Mouse (Mus musculus) layer of hippocampus, postnatal 14 days (tissue): Measurements from ENCODE around the gene Tsen54. TPM values are rescaled to one million over a fixed set of nuclear protein-coding genes. Genes with fewer than 3 reads are reported as not detected.

Source experiments
- DNase-seq, 2 experiments: peaks; one replicate each; pipeline ENCODE4 v3.0.0; 2021 to 2022; ENCODE audit warnings: low spot score in 2 of 2, mixed read lengths in 1 of 2
- total RNA-seq, 2 experiments: library from RNA; stranded (reverse); gene quantifications; 2 replicates each; pipeline ENCODE4 v1.2.3; 2021

The Tsen54 gene
- total RNA-seq, 2 experiments from 2014 or later: 12.4 to 15.0 TPM

GRCm38 (mm10) chr11:115800981-115801380, 13.5 kb upstream of the Tsen54 start:
- DNase-seq: no peak

- no peak for DNase-seq
Observed at GRCm38 (mm10) chr11:115803072-115803709, 11.3 kb upstream of the Tsen54 start.

- no peak for DNase-seq
Observed at GRCm38 (mm10) chr11:115805005-115805404, 9.5 kb upstream of the Tsen54 start.

GRCm38 (mm10) chr11:115806154-115806553, 8.4 kb upstream of the Tsen54 start:
- no peak for DNase-seq

GRCm38 (mm10) chr11:115807306-115807705, 7.2 kb upstream of the Tsen54 start:
- DNase-seq: peak in 1 of 2 experiments; percentile 38

- DNase-seq: no peak
Observed at GRCm38 (mm10) chr11:115807971-115808370, 6.6 kb upstream of the Tsen54 start.

- no peak for DNase-seq
Observed at GRCm38 (mm10) chr11:115808696-115809310, 5.7 kb upstream of the Tsen54 start.

GRCm38 (mm10) chr11:115809311-115809781, 5.2 kb upstream of the Tsen54 start:
- DNase-seq: no peak

- no peak for DNase-seq
Observed at GRCm38 (mm10) chr11:115810377-115810776, 4.1 kb upstream of the Tsen54 start.

GRCm38 (mm10) chr11:115811381-115812093, 3.0 kb upstream of the Tsen54 start:
- DNase-seq: no peak

- DNase-seq: no peak
Observed at GRCm38 (mm10) chr11:115812095-115812494, 2.4 kb upstream of the Tsen54 start.

- DNase-seq: no peak
Observed at GRCm38 (mm10) chr11:115812533-115813420, 1.7 kb upstream of the Tsen54 start.

- peak; percentile 91 to 93 for DNase-seq
Observed at GRCm38 (mm10) chr11:115813507-115814296, 822 bp upstream of the Tsen54 start, which contains the start of gene Caskin2. Caskin2 (minus strand) TSS chr11:115813639.

- DNase-seq: no peak
Observed at GRCm38 (mm10) chr11:115817331-115817730, 2.8 kb downstream of the Tsen54 start.

GRCm38 (mm10) chr11:115819915-115820623, 5.5 kb downstream of the Tsen54 start:
- no peak for DNase-seq

- DNase-seq: no peak
Observed at GRCm38 (mm10) chr11:115821001-115821400, 6.5 kb downstream of the Tsen54 start.

- peak in 1 of 2 experiments; percentile 44 for DNase-seq
Observed at GRCm38 (mm10) chr11:115823774-115824740, 9.5 kb downstream of the Tsen54 start, which contains the start of gene Llgl2. Llgl2 (plus strand) TSS chr11:115824049.

- no peak for DNase-seq
Observed at GRCm38 (mm10) chr11:115824813-115825212, 10.3 kb downstream of the Tsen54 start.
